Mouse (Mus musculus) lung, postnatal 36 days (tissue): ENCODE results near the gene Olfr743.
"Not testable (repeated sequence)": the region's sequence is repeated elsewhere in the genome, so short reads cannot be mapped to it uniquely, and the experiment has no call there.

Experiments used
- DNase-seq: peaks from one replicate; pipeline ENCODE4 v3.0.0; 2022; ENCODE audit warnings: mixed read lengths

Gene Olfr743

GRCm38 (mm10) chr14:50521539-50521938, at the start of gene Olfr743:
Gene Olfr743 (plus strand): TSS chr14:50521839.
- DNase-seq: no peak

- no peak for DNase-seq
Measured at GRCm38 (mm10) chr14:50472438-50472837, 49.2 kb upstream of the Olfr743 start, which contains the start of gene Olfr741. Gene Olfr741 (plus strand): TSS chr14:50472738.

GRCm38 (mm10) chr14:50478406-50478805, 43.2 kb upstream of the Olfr743 start:
- DNase-seq: no peak

- DNase-seq: no peak
Measured at GRCm38 (mm10) chr14:50503300-50503699, 18.3 kb upstream of the Olfr743 start, which contains the start of gene Olfr742. Gene Olfr742 (plus strand): TSS chr14:50503600.

DNA sequence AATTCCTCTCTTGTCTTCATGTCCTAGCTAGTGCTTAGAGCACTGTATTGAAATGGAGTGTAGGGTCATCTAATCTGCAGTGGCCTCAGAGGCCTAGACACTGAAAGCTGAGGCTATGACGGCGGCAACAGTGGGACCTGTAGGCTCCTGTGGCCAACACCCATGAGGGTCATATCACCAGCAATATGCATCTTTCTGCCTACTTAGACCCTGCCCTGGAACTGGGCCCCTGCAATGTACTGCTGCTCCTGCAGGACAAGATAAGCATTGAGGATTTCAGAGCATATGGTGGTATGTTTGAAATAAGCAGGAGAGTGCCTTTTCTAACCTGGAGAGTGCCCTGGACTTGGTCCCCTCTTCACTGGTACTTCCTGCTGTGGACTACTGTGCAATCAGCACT, 31.1 kb downstream of the Olfr743 start:
- no peak for DNase-seq

DNA sequence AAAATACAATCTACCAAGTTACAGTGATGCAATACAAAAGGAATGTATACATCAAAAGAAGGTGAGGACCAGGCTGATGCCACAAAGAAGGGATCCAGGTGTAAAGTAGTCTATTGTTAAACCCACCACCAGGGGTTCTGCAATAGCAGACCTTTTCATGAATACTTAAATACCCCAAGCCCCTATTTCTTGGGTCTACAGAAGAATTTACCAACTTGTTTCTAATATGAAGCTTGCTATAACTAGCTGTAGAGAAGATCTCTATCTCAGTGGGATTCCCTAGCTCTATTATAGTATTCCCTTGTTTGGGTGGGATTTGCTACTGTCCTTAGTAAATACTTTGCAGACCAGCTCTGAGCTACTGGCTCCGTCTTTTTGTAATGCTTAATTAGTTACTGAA, 51.4 kb downstream of the Olfr743 start:
- not testable (repeated sequence) for DNase-seq
